Mouse (Mus musculus): ENCODE data around the gene Actr10. TPM values are rescaled to one million over a fixed set of nuclear protein-coding genes. Genes with fewer than 3 reads are reported as not detected.

Actr10 gene
- polyA plus RNA-seq, 1 experiment, result 9.4 TPM

DNA sequence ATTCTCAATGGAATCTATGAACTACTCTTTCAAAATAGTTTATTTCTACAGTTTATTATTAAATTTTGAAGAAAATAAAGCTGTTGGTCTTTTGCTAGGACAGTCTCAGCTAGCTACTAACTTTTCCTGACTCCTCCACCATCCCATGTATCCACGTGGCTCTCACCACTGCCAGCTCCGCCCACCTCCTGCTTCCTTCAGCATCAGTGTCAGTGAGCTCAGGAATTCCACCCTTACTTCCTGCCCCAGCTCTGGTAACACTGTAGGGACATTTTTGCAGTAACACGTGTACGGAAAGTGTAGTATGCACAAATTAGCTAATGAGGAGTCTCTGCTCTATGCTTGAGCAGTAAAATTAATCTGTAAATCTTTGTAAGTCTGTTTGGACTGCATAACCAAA lies 72.1 kb downstream of the Actr10 start:
- no peak overlapping the region for H3K4me3 ChIP-seq (ENCODE audit: extremely low read depth, insufficient read depth, insufficient read length)
- H3K27me3 ChIP-seq (ENCODE audit: control insufficient read depth, insufficient read depth, low read length), result no peaks in the 10 kb centered on the region
- H3K36me3 ChIP-seq (ENCODE audit: control insufficient read depth, insufficient read depth, low read length), result peaks cover 31% of the 10 kb centered on the region
- peaks cover 11% of the 10 kb centered on the region; the same call in 1 of the 2 replicates for H3K4me1 ChIP-seq (ENCODE audit: control insufficient read depth, insufficient read depth, insufficient read length)
- H3K27ac ChIP-seq (ENCODE audit: insufficient read depth, low read length), result no peak overlapping the region
- 67% methylated on average over 4 of the region's 4 CpGs for WGBS
- no peak for DNase-seq (ENCODE audit: low read depth in 1 of 2, low spot score in 2 of 2)
- TF ChIP-seq CTCF (IDR thresholded peaks at IDR 0.05; ENCODE audit: extremely low read depth, insufficient read depth, insufficient read length, insufficient replicate concordance) (no peak), POLR2A (IDR thresholded peaks at IDR 0.05; ENCODE audit: low read depth, low read length) (no peak)

Other genes starting within 250 kb of the Actr10 start
- gene Frmd6, start 112.3 kb upstream of the Actr10 start, polyA plus RNA-seq (2012; rRNA removed), result 6.5 and 7.4 TPM in 2 replicates
- gene Psma3, start 36.8 kb downstream of the Actr10 start, polyA plus RNA-seq (2012; rRNA removed), result 9.9 and 11.0 TPM in 2 replicates
- gene Arid4a, start 78.1 kb downstream of the Actr10 start, polyA plus RNA-seq (2012; rRNA removed), result 4.7 and 5.0 TPM in 2 replicates
- gene Tomm20l, start 173.6 kb downstream of the Actr10 start, polyA plus RNA-seq (2012; rRNA removed), result not detected in 2 replicates
- 7.2 and 8.4 TPM in 2 replicates for gene Timm9, start 198.8 kb downstream of the Actr10 start, polyA plus RNA-seq (2012; rRNA removed)
- gene 2700049A03Rik, start 199.0 kb downstream of the Actr10 start, polyA plus RNA-seq (2012; rRNA removed), result 1.7 and 2.0 TPM in 2 replicates